Mouse (Mus musculus): ENCODE data around the gene Irf9. TPM values are rescaled to one million over a fixed set of nuclear protein-coding genes. Genes with fewer than 3 reads are reported as not detected.

The Irf9 gene
- total and polyA plus RNA-seq, 2 experiments from 2014 or later: 7.0 to 18.1 TPM

GRCm38 (mm10) chr14:55589271-55589670 lies 14.1 kb upstream of the Irf9 start:
- Histone ChIP-seq H3K36me3 (ENCODE audit: insufficient read depth) (peaks cover 8% of the 10 kb centered on the region; the same call in 1 of the 2 replicates), H3K9ac (no peak overlapping the region), H3K4me2 (ENCODE audit: low read depth) (no peak overlapping the region), H3K4me1 (ENCODE audit: insufficient read depth) (peaks cover 19% of the 10 kb centered on the region), H3K4me3 (ENCODE audit: low read depth, low read length) (no peak overlapping the region), H3K27me3 (ENCODE audit: insufficient read depth, low read length) (no peaks in the 10 kb centered on the region), H3K9me3 (ENCODE audit: low read length) (no peaks in the 10 kb centered on the region), H3K27ac (ENCODE audit: low read depth, low read length) (no peak overlapping the region)
- no peak for DNase-seq
- 93% methylated on average over 5 of the region's 5 CpGs for WGBS
- no peak for ATAC-seq
- no peak for TF ChIP-seq CTCF (IDR thresholded peaks at IDR 0.05; ENCODE audit: low read depth)

GRCm38 (mm10) chr14:55589771-55590448 lies 13.5 kb upstream of the Irf9 start:
- H3K9me3 ChIP-seq (ENCODE audit: low read length): no peaks in the 10 kb centered on the region
- peaks cover 15% of the 10 kb centered on the region for H3K36me3 ChIP-seq (ENCODE audit: insufficient read depth)
- DNase-seq: no peak
- no peak for ATAC-seq
- peak overlapping the region; percentile 80 for H3K4me3 ChIP-seq (ENCODE audit: low read depth, low read length)
- H3K27me3 ChIP-seq (ENCODE audit: insufficient read depth, low read length): no peaks in the 10 kb centered on the region
- no peak for TF ChIP-seq CTCF (IDR thresholded peaks at IDR 0.05; ENCODE audit: low read depth)
- no peak overlapping the region for H3K27ac ChIP-seq (ENCODE audit: low read depth, low read length)
- peak overlapping the region; percentile 57 for H3K9ac ChIP-seq
- WGBS: 86% methylated on average over 11 of the region's 11 CpGs
- peak overlapping the region; percentile 95 for H3K4me2 ChIP-seq (ENCODE audit: low read depth)
- peaks cover 19% of the 10 kb centered on the region for H3K4me1 ChIP-seq (ENCODE audit: insufficient read depth)

- peak; percentile 95 for DNase-seq
- 1% methylated on average over 22 of the region's 22 CpGs for WGBS
- H3K4me3 ChIP-seq (ENCODE audit: low read depth, low read length): peak within 1 kb of the TSS; percentile 80
- peak within 1 kb of the TSS; percentile 95 for H3K4me2 ChIP-seq (ENCODE audit: low read depth)
- peak; percentile 92 for ATAC-seq
- H3K9ac ChIP-seq: peak within 1 kb of the TSS; percentile 57
- peaks cover 19% of the 10 kb centered on the region for H3K4me1 ChIP-seq (ENCODE audit: insufficient read depth)
- peak within 1 kb of the TSS; percentile 82 for H3K27ac ChIP-seq (ENCODE audit: low read depth, low read length)
- no peaks in the 10 kb centered on the region for H3K27me3 ChIP-seq (ENCODE audit: insufficient read depth, low read length)
- no peak for TF ChIP-seq CTCF (IDR thresholded peaks at IDR 0.05; ENCODE audit: low read depth)
- no peaks in the 10 kb centered on the region for H3K9me3 ChIP-seq (ENCODE audit: low read length)
- peaks cover 24% of the 10 kb centered on the region for H3K36me3 ChIP-seq (ENCODE audit: insufficient read depth)
Observed at GRCm38 (mm10) chr14:55590748-55591330, 12.5 kb upstream of the Irf9 start, which contains the start of gene Psme2. TSS of gene Psme2 (minus strand) at chr14:55591113.

- peak; percentile 91 for DNase-seq
- H3K9ac ChIP-seq: peak within 1 kb of the TSS; percentile 57
- peaks cover 19% of the 10 kb centered on the region for H3K4me1 ChIP-seq (ENCODE audit: insufficient read depth)
- peak within 1 kb of the TSS; percentile 95 for H3K4me2 ChIP-seq (ENCODE audit: low read depth)
- H3K27me3 ChIP-seq (ENCODE audit: insufficient read depth, low read length): no peaks in the 10 kb centered on the region
- H3K4me3 ChIP-seq (ENCODE audit: low read depth, low read length): peak within 1 kb of the TSS; percentile 80
- peak within 1 kb of the TSS; percentile 82 for H3K27ac ChIP-seq (ENCODE audit: low read depth, low read length)
- no peak for TF ChIP-seq CTCF (IDR thresholded peaks at IDR 0.05; ENCODE audit: low read depth)
- 1% methylated on average over 33 of the region's 33 CpGs for WGBS
- H3K36me3 ChIP-seq (ENCODE audit: insufficient read depth): peaks cover 30% of the 10 kb centered on the region
- peak; percentile 93 for ATAC-seq
- H3K9me3 ChIP-seq (ENCODE audit: low read length): no peaks in the 10 kb centered on the region
Observed at GRCm38 (mm10) chr14:55591331-55591891, 12.0 kb upstream of the Irf9 start, which contains the start of gene Rnf31. TSS of gene Rnf31 (plus strand) at chr14:55591708.

GRCm38 (mm10) chr14:55592226-55592625 lies 11.1 kb upstream of the Irf9 start:
- no peak for DNase-seq
- WGBS: 7% methylated on average over 16 of the region's 16 CpGs

GRCm38 (mm10) chr14:55596036-55596690 lies 7.2 kb upstream of the Irf9 start:
- no peaks in the 10 kb centered on the region for H3K27me3 ChIP-seq (ENCODE audit: insufficient read depth, low read length)
- WGBS: 68% methylated on average over 13 of the region's 13 CpGs
- H3K9me3 ChIP-seq (ENCODE audit: low read length): no peaks in the 10 kb centered on the region
- ATAC-seq (no peak), DNase-seq (peak; percentile 46)
- peaks cover 70% of the 10 kb centered on the region for H3K36me3 ChIP-seq (ENCODE audit: insufficient read depth)
- H3K4me2 ChIP-seq (ENCODE audit: low read depth): no peak overlapping the region
- H3K4me1 ChIP-seq (ENCODE audit: insufficient read depth): peaks cover 14% of the 10 kb centered on the region
- H3K9ac ChIP-seq: no peak overlapping the region; the same call in 1 of the 2 replicates
- 0 out of 2 replicates have a peak overlapping the region, but pooled peaks have one; percentile 10 for H3K27ac ChIP-seq (ENCODE audit: low read depth, low read length)
- TF ChIP-seq CTCF (IDR thresholded peaks at IDR 0.05; ENCODE audit: low read depth): no peak
- H3K4me3 ChIP-seq (ENCODE audit: low read depth, low read length): no peak overlapping the region

More at GRCm38 (mm10) chr14:55592226-55592625, 11.1 kb upstream of the Irf9 start:
- H3K4me1 ChIP-seq (ENCODE audit: insufficient read depth): peaks cover 19% of the 10 kb centered on the region
- peak overlapping the region; percentile 57 for H3K9ac ChIP-seq
- peak overlapping the region; percentile 82; the same call in 1 of the 2 replicates for H3K27ac ChIP-seq (ENCODE audit: low read depth, low read length)
- TF ChIP-seq CTCF (IDR thresholded peaks at IDR 0.05; ENCODE audit: low read depth): no peak
- peak overlapping the region; percentile 80 for H3K4me3 ChIP-seq (ENCODE audit: low read depth, low read length)
- H3K4me2 ChIP-seq (ENCODE audit: low read depth): peak overlapping the region; percentile 95
- H3K9me3 ChIP-seq (ENCODE audit: low read length): no peaks in the 10 kb centered on the region
- ATAC-seq: no peak
- H3K27me3 ChIP-seq (ENCODE audit: insufficient read depth, low read length): no peaks in the 10 kb centered on the region
- peaks cover 38% of the 10 kb centered on the region for H3K36me3 ChIP-seq (ENCODE audit: insufficient read depth)

Data from forebrain, postnatal 0 days (tissue).